Mouse (Mus musculus) thymus, postnatal 25 days (tissue): Measurements from ENCODE around the gene Ncf1.

Experiments
- DNase-seq: peaks from one replicate; pipeline ENCODE4 v3.0.0; 2022

Ncf1 gene

GRCm38 (mm10) chr5:134243661-134244436 is 14.4 kb upstream of the Ncf1 start:
- no peak for DNase-seq

DNA sequence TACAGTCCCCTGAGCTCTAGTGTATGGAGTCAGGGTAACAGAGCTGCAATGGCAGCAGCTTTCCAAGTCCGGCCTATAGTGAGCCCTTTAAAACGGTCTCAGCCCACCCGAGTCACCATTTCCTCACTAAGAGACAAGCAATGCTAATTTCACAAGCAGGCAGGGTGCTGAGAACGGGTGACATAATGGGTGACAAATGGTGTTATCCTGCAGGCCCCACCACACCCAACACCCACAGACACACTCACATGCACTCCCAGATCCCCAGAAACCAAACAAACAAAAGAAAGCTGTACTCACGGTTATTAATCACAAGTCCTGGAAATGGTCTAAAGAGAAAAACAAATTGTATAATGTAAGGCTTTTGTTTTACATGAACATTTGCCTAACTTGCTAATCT is 12.4 kb upstream of the Ncf1 start:
- DNase-seq: no peak

DNA sequence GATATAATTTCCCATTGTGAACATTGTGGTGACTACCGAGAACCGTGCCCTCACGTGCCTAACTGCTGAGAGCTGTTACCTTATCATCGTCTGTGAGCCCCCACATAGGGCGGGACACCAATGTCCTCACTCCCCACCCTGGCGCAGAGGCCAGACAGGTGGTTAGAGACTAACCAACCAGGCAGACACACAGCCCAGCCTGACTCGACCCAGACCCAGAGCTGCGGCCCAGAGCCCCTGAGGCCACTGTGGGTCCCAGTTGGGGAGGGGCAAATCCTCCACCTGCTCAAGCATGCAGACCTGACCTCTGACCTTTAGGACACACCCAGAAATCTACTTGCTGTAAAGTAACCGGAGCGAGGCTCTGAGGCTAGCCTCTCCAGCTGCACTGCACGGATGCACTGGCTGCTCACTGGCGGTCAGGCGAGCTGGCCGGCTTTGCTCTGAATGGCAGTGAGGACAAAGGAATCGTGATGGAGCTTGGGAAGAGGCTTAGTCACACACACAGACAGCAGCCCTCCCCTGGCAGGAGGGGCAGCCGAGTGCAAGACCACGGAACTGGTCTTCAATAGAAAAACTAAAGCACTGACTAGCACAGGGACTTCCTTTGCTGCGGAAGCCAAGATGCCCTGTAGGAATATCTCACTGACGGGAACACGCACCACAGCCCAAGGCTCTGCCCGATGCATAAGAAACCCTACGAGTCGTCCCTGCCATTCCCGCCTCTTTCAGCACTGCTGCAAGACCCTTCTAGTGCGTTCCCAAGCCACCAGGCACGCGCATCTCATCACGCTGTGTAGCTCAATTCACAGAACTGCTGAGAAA is 8.7 kb upstream of the Ncf1 start:
- no peak for DNase-seq

DNA sequence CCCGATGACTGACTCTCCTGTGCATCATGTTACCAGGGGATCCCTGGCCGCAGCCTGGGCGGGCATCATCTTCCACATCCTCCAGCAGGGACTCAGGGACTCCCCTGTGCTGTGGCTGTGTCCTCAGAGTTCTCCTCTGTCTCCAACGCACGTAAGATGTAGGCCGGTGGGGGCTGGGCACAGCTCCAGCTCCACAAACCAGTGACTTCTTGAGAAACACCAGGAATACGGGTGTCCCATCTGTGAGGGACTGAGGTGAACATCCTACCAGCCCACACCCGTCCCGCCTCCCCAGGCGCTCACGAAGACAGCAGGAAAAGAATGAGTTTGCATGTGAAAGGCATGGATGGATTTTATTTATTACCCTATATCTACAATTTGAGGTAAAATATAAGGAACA is 8.1 kb upstream of the Ncf1 start:
- DNase-seq: no peak

GRCm38 (mm10) chr5:134236796-134237195 is 7.4 kb upstream of the Ncf1 start:
- DNase-seq: peak; percentile 79

DNA sequence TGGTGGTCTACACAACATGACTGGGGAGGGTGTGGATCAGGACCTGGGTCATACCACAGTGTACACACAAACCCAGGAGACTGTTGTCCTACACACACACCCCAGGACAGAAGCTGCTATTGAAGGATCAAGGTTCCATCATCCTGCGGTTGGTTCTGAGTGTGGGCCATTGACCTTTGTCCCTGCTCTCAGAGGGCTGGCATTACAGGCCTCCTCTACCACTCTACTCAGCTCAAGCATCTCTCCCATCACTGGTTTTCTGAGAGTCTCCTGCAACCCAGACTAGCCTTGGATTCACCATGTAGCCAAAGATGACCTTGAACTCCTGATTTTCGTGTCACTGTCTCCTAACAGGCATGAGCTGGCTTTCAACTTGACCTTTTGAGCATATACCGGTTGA is 6.8 kb upstream of the Ncf1 start:
- DNase-seq: no peak

DNA sequence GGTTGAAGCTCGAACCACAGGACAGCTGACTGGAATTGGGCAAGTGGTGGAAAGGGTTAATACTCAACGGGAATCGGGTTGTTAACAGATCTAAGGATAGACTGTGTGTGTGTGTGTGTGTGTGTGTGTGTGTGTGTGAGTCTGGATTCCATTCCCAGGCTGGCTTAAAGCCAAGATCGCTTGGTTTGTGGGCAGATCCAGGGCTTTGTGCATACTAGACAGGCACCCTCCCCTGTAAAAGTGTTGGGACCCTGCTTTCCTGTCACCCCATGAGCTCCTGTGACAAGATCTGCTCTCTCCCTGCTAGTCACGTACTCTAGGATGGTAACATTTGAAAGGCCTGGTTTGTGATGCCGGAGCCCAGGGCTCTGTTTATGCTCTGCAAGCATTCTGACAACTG is 5.7 kb upstream of the Ncf1 start:
- DNase-seq: no peak

GRCm38 (mm10) chr5:134234205-134234604 is 4.8 kb upstream of the Ncf1 start:
- DNase-seq: peak; percentile 43

DNA sequence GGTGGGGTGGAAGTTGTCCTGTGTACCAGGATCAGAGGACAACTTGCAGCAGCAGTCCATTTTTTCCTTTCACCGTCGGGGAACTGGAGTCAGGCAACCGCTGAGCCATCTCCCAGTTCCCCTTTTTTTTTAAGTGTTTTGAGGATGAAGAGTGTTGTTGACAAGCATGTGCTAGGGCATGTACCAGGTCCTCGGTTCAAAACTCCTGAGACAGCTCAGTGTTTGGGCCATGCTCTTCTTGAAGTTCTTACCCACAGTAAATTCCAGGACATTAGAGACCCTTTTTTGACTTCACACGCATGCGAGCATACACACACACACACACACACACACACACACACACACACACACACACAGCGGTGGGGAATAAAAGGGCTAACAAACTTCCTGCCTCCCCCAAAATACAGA is 3.8 kb upstream of the Ncf1 start:
- peak; percentile 63 for DNase-seq

- peak; percentile 47 for DNase-seq
Measured at GRCm38 (mm10) chr5:134232568-134232967, 3.1 kb upstream of the Ncf1 start.

- peak; percentile 50 for DNase-seq
Measured at GRCm38 (mm10) chr5:134232111-134232510, 2.7 kb upstream of the Ncf1 start.

GRCm38 (mm10) chr5:134231376-134231775 is 2.0 kb upstream of the Ncf1 start:
- DNase-seq: no peak

GRCm38 (mm10) chr5:134228249-134228638 is 1.2 kb downstream of the Ncf1 start:
- DNase-seq: no peak

- peak; percentile 69 for DNase-seq
Measured at GRCm38 (mm10) chr5:134227574-134228248, 1.7 kb downstream of the Ncf1 start.

DNA sequence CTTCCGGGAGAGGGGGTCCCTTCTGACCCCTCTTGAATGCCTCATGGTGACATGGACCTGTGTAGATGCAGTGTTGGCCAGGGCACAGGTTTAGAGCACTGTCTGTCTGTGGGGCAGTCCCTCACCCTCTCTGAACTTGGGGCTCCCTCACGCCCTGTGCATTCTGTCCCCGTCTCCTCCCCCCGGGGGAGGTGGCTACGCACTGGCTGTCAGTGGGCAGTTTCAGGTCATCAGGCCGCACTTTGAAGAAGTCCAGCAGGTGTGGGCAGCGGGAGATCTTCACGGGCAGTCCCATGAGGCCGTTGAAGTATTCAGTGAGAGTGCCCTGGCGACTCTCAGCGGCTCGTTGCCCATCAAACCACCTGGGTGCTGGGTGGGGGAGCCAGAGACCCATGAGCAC is 2.5 kb downstream of the Ncf1 start:
- no peak for DNase-seq

DNA sequence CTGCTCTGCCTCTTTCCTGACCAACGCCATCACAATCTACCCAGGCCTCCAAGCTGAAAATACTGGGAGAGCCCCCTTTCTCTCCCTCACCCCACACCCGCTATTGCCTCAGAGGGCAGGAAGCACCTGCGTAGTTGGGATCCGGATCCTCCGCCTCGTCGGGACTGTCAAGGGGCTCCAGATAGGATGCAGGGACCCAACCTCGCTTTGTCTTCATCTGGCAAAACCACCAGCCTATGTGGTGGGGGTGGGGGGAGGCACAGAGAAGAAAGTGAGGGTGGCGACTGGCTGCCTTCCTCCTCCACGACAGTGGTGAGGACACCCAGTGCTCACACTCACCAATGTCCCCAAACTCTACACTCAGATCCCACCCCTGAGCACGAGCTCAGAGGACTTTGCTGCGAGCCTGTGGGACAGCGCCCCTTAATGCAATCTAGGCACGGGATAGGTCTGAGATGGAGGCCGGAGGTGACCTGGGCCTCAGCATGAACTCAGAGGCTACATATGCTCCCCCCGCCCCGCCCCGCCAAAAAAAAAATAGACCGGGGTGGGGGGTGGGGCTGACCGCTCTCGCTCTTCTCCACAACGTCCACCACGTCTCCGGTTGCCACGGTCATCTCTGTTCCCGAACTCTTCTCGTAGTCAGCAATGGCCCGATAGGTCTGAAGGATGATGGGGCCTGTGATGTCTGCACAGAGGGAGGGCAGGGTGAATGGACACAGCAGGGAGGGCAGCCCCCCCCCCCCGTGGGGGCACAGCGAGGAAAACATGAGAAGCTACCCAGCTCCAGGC is 4.1 kb downstream of the Ncf1 start:
- DNase-seq: peak; percentile 40

GRCm38 (mm10) chr5:134221708-134222150 is 7.7 kb downstream of the Ncf1 start:
- DNase-seq: no peak

- DNase-seq: no peak
Measured at GRCm38 (mm10) chr5:134221278-134221677, 8.1 kb downstream of the Ncf1 start.

- no peak for DNase-seq
Measured at GRCm38 (mm10) chr5:134217900-134218299, 11.5 kb downstream of the Ncf1 start.

DNA sequence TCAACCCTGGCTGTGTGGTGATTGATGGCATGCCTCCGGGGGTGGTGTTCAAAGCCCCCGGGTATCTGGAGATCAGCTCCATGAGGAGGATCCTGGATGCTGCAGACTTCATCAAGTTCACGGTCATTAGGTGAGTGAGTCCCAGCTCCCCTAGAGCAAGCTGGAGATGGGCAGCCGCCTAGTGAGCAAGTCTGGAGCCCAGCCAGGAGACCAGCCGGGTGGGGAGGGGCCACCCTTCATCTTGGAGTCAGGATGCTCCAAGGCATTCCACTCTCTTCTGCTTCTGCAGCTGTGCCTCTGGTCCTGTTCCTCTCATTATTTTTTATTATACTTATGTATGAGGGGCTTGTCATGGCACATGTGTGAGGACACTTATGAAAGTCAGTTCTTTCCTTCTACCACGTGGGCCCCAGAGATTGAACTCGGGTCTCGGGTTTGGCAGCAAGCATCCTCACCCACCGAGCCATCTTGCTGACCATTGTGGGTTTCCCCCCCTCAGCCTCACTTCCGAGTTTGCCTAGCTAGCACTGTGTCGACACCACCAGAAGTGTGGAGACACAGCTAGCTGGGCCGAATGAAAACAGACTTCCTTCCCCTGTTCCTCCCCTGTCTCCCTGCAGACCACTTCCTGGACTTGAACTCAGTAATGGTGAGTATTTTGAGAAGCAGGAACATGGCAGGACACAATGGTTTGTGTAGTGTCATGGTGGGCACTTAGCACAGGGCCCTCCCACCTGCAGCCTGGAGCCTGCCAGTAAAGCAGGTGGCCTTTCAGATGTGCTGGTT is 15.2 kb downstream of the Ncf1 start:
- no peak for DNase-seq

GRCm38 (mm10) chr5:134209931-134210554 is 19.4 kb downstream of the Ncf1 start:
- DNase-seq: no peak
